Mouse (Mus musculus) gastrocnemius, adult 2 months (tissue): ENCODE data around the gene Adtrp. TPM values are rescaled to one million over a fixed set of nuclear protein-coding genes. Genes with fewer than 3 reads are reported as not detected.

Experiments used
- DNase-seq: peaks from one replicate; pipeline ENCODE4 v3.0.0; 2022
- H3K27ac ChIP-seq: fragments of 200-600 bp; 2 replicates; pipeline ENCODE4 v1.8.1; 2022; ENCODE audit warnings: mild to moderate bottlenecking
- H3K4me3 ChIP-seq: fragments of 200-600 bp; 2 replicates; pipeline ENCODE4 v1.8.1; 2022; ENCODE audit warnings: mild to moderate bottlenecking, moderate library complexity
- CTCF ChIP-seq: fragments of 200-600 bp; IDR thresholded peaks from 2 replicates; pipeline ENCODE4 v1.8.1; 2022; ENCODE audit warnings: antibody characterized with exemption, mild to moderate bottlenecking, moderate library complexity
- intact Hi-C: fragments of 180-260 bp; cut with DNase I; formaldehyde crosslinking; loops from one replicate; pipeline ENCODE4 v1.15.1; 2025
- total RNA-seq, 2 experiments: library from RNA; stranded (reverse); gene quantifications; 2 replicates each; pipeline ENCODE4 v1.2.3; 2021

Adtrp gene
- total RNA-seq, 2 experiments from 2014 or later, result not detected

DNA sequence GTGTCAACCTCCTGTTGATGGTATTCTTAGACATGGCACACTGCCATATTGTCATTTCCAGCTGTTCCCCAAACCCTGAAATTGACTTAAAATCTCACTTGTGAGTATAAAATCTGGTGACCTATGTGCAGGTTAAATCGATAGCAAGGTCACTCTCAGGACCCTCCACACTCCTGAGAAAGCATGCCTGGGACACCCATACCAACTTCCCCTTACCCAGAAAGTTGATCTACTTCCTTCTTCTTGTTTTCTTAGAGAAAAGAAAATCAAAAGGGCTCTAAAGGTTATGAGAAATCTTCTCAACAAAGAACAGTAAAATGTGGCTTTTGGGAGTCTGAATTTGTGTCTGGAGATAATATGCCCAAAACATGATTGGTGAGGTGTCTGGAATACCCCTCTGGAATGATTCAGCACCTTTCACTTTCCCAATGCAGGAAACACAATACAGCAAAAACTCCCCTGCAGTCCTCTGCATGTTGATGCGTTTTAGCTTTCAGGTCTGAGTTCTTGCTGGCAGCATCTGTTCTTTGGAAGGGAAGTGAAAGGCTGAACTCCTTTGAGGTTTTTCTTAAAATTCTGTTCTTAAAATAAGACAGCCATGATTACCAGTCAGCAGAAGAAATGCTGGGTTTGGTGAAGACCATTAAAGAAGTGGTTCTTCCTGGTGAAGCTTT is 59.5 kb downstream of the Adtrp start:
- no peak for TF ChIP-seq CTCF
- DNase-seq, result no peak
- no peak overlapping the region for H3K4me3 ChIP-seq
- no peak overlapping the region for H3K27ac ChIP-seq
- intact Hi-C loops, result no loop called here

DNA sequence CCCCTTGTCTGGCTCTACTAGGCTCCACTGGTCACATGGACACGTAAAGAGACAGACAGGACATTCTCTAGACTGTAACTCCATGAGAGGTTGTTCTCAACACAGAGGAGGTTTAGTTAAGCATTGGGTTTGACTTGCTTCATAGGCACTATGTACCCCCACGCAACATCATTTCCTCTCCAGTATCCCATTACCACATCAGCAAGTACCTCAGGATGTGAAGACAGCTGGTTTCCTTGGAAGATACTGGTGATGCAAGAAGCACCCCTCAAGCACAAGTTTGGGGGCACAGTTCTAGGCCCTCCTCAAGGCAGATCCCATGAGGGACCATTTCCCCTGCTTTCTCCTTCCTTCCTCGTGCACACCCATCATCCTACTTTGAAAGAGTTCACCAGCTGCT is 60.8 kb downstream of the Adtrp start:
- intact Hi-C loops, result no loop called here
- Histone ChIP-seq H3K27ac (no peak overlapping the region), H3K4me3 (no peak overlapping the region)
- TF ChIP-seq CTCF, result no peak
- no peak for DNase-seq

DNA sequence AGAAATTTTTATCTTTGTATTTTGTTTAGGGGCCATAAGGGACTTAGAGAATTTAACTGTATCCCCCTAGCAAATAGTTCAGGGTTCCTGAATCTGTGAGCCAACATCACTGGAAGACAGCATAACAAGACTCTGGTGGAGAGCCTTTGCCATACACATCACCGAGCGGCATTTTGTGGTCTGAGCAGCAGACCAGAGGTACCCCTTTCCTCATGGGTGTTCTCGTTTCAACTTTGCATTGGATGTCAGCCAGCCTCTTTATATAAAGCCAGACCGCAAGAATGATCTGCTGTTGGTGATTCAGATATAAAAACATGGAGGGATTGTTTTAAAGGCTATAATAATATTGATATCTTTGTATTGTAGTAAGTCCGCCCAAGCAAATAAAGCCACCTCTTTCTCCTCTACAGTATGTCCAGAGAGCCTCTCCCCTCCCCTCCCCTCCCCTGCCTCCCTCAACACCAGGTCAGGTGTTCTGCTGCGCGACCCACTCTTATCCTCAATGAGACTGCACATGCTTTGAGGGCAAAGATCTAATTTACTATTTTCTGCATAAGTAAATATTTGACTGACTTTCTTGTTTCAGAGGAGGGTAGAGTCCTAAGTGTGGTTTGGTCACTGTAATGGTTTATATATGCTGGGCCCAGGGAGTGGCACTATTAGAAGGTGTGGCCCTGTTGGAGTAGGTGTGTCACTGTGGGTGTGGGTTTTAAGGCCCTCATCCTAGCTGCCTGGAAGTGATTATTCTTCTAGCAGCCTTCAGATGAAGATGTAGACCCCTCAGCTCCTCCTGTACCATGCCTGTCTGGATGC is 62.4 kb downstream of the Adtrp start:
- Histone ChIP-seq H3K4me3 (no peak overlapping the region), H3K27ac (no peak overlapping the region)
- no peak for TF ChIP-seq CTCF
- DNase-seq, result no peak
- intact Hi-C loops, result no loop called here

DNA sequence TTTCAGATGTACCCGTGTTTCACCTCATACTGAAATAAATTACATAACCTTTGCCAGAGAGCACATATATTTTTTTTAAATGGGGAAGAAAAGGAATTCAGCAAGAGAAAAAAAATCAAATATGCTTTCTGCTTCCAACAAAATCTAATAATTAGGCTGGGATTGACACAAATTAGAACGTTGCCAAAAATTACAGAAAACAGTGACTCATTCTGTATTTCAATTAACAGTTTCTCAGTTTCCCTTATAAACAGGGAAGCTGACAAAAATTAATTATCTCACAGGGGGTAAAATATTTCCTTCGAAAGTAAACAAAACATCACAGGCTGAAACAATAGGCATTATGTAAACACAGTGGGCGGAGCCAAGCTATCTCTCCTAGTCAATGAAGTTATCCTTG is 67.2 kb downstream of the Adtrp start:
- TF ChIP-seq CTCF, result no peak
- intact Hi-C loops, result no loop called here
- no peak for DNase-seq
- H3K27ac ChIP-seq, result no peak overlapping the region
- no peak overlapping the region for H3K4me3 ChIP-seq

DNA sequence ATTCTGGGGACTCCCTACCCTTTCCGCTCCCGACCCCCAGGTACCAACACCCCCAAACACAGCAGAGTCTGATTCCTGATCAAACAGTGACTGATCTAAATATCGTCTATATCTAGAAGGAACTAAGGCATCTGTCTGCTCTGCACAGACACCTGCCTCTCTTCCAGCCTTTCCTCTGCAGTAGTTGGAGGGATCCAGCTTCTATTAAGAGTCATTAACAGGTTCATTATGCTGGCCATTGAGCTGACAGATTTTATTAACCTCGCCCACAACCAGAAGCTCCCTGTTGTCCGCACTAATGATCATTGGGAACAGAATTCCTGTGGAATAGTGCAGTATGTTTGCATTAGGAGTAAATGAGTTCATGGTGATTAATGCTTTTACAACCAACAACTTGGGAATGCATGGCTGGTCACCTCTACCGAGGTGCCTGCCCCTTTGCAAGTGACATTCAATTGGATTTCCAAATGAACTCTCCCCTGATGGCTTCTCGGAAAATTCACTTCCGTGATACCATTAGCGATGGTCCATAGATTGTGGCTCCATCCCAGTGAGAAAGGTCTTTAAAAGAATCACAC is 67.8 kb downstream of the Adtrp start:
- intact Hi-C loops, result no loop called here
- H3K27ac ChIP-seq, result no peak overlapping the region
- no peak for TF ChIP-seq CTCF
- DNase-seq, result no peak
- no peak overlapping the region for H3K4me3 ChIP-seq

DNA sequence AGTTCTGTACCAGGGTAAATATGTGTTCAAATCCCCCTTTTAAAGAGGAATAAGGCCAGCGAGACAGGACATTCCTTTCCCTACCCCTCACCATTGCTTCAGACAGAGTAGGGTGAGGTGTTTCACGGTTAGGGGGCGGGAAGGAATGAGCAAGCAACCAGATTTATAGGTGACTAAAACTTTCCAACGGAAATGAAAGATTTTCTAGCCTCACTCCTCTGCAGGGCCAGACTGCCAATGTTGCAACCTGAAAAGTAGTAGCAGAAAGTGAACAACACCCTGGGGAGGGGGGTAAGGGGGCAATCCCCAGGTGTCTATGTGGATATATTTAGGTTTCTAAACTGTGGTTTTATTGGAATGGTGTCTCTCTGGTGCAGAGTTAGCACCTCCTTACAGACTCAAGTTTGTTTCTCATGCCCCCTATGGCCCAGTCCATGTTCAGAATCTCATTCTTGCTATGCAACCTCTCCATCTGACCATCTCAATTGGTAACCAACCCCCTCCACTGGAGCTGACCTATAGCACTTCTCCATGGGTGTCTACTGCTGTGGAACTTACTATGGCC is 73.6 kb downstream of the Adtrp start:
- no peak for DNase-seq
- Histone ChIP-seq H3K27ac (no peak overlapping the region), H3K4me3 (no peak overlapping the region)
- TF ChIP-seq CTCF, result no peak
- intact Hi-C loops, result no loop called here

DNA sequence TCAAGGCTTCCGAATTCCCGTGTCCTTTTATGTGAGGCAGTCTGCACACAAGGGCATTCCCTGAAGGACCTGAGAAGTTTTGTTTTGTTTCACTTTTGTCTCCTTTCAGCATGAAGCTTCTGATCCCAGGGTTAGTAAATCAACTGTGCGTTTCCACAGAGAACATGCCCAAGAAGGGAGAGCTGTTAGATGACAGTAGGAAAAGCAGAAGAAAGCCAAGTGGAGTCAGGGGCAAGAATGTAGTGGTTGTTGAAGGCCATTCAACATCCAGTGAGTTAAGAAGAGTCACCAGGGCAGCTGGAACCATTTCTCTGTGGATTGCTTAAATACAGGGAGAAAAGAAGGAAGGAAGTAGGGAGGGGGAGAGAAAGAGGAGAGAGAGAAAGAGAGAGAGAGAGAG is 76.4 kb downstream of the Adtrp start:
- Histone ChIP-seq H3K27ac (no peak overlapping the region), H3K4me3 (peak overlapping the region; percentile 14; the same call in 1 of the 2 replicates)
- no peak for TF ChIP-seq CTCF
- DNase-seq, result no peak
- intact Hi-C loops, result no loop called here

DNA sequence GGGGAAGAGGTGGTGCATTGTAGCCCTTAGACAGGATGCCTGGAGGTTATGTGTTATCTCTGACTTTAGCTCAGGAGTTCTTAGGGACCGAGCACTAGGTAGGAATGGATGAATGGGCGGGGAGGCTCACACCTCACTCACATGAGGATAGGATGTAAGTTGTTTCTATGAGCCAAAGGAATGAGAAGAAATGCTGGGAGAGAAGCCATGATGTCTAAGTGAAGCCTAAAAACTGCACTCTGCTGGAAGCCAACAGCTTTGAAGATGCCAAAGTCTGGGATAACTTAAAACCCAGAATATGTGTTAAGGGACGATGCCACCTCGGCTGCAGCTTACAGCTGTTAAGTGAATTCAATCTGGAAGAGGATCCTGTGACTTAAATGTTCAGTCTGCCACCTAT is 79.5 kb downstream of the Adtrp start:
- Histone ChIP-seq H3K27ac (no peak overlapping the region), H3K4me3 (no peak overlapping the region)
- no peak for DNase-seq
- no peak for TF ChIP-seq CTCF
- intact Hi-C loops, result no loop called here

DNA sequence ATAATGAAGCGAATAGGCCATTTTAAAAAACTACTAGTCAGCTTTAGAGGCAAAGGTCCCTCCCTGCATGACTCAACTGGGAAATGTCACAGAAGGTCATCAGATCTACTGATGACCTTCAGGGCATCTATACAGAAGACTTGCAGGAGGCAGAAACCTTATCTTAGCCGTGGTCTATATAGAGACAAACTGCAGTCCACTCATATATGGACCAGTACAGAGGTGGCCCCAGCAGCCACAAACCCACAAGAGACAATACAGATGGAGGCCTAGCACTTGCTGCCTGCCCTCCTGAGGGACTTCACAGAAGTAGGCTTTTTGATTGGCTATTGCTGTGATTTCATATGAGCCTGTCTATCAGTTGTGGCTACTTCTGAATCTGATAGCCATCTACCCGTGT is 85.5 kb downstream of the Adtrp start:
- DNase-seq, result no peak
- H3K27ac ChIP-seq, result no peak overlapping the region
- H3K4me3 ChIP-seq, result no peak overlapping the region
- no peak for TF ChIP-seq CTCF
- intact Hi-C loops, result no loop called here

DNA sequence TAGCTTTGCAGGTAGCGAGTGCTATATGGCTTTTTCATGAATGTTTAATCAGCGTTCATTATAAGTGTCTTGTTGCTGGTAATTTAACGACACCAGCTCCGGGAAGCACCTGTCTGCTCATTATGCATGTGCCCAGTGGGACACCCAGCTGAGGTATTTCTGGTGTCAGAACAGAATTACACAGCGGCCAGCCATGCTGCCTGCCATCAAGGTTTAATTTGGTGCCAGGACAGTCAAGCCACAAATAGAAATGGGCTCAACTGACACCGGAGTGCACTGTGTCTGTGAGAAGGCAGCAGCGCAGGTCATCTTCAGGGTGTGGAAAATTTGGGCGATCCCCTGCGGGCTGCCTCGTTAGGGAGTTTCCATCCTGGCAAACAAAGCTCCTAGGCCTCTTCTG is 87.0 kb downstream of the Adtrp start:
- intact Hi-C loops, result no loop called here
- TF ChIP-seq CTCF, result no peak
- Histone ChIP-seq H3K27ac (peak overlapping the region; percentile 39), H3K4me3 (no peak overlapping the region)
- peak; percentile 79 for DNase-seq

DNA sequence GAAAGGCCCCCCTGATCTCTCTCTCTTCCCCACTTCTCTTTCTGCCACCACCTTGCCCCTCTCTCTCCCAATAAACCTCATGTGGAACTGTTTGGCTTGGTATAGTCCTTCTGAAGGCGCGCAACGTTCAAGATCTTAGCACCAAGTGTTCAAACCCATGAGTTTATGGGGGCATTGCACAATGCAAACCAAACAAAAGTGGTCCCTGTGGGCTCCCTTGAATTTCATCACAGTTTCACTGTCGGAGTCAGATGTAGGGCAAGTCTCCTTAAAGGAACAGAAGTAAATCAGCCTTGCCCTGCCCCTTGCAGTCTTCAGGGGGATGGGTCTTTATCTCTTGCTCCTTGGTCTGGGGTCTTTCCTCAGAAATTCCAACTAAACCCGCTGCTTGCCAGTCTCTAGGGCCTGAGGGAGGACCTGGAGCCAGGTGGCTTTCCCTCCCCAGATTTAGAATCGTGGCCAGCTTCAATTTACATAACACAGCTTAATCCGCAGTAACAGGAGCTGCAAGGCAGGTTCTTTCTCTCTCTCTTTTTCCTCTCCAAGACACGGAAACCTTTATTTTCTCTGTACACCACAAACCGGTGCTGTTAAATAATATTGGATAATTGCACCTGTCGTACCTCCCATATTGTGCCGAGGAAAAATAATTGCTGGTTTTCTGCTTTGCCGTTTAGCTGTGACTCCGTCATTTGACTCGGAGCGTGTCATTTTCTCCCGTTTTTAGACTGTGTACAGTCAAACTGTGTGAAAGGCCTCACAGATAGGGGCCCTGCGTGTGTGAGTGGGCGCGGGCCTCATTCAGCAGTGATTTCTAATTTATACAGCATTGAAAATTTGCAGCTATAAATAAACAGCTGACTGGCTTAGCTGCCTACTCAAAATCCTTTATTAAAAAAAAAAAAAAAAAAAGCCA is 88.7 kb downstream of the Adtrp start:
- TF ChIP-seq CTCF, result no peak
- no peak overlapping the region for H3K27ac ChIP-seq
- no peak for DNase-seq
- H3K4me3 ChIP-seq, result peak overlapping the region; percentile 28
- intact Hi-C loops, result no loop called here

DNA sequence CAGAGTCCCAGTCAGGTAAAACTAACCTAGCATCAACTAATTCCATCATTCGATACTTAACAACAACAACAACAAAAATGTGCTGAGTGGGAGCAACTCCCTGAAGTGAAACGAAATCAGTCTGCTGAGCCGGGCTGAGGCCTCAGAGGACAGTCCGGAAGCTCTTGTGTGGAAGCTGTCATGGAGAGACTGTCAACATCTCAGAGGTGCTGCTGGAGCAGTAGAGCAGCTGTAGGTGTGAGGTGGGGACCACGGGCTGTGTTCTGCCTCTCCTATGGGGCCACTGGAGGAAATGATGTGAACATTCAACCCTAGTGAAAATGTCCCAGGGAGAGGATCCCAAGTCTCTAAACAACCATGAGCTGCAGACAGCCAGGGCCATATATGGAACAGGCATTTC is 94.4 kb downstream of the Adtrp start:
- DNase-seq, result no peak
- intact Hi-C loops, result no loop called here
- Histone ChIP-seq H3K4me3 (no peak overlapping the region), H3K27ac (no peak overlapping the region)
- TF ChIP-seq CTCF, result no peak
